Mouse (Mus musculus) embryonic facial prominence, embryonic 14.5 days (tissue): ENCODE data around the gene Gtf2ird2. TPM values are rescaled to one million over a fixed set of nuclear protein-coding genes. Genes with fewer than 3 reads are reported as not detected.

Experiments used
- ATAC-seq: fragments of 200-750 bp; cut with Nextera tagmentation; 2 replicates; pipeline ENCODE4 v1.8.0; 2017; ENCODE audit warnings: low read depth, moderate number of reproducible peaks, moderate TSS enrichment
- DNase-seq: peaks from one replicate; pipeline ENCODE4 v3.0.0-alpha.2; 2015; ENCODE audit warnings: low spot score
- H3K27ac ChIP-seq: fragments of 300-500 bp; sonication (generic); replicated peaks from 2 replicates; pipeline ENCODE4 v1.5.1; 2014; ENCODE audit warnings: low read depth, mild to moderate bottlenecking, low read length, moderate library complexity
- H3K27me3 ChIP-seq: fragments of 300-500 bp; sonication (generic); replicated peaks from 2 replicates; pipeline ENCODE4 v1.6.1; 2014; ENCODE audit warnings: low read length; ENCODE audit not compliant: control insufficient read depth, insufficient read depth
- H3K36me3 ChIP-seq: fragments of 300-500 bp; sonication (generic); 2 replicates; pipeline ENCODE4 v1.6.1; 2014; ENCODE audit warnings: low read length, mixed read lengths; ENCODE audit not compliant: control insufficient read depth, insufficient read depth
- H3K4me1 ChIP-seq: fragments of 300-500 bp; sonication (generic); 2 replicates; pipeline ENCODE4 v1.6.1; 2014; ENCODE audit warnings: antibody characterized with exemption, low read length; ENCODE audit not compliant: control insufficient read depth, insufficient read depth
- H3K4me2 ChIP-seq: fragments of 300-500 bp; sonication (generic); 2 replicates; pipeline ENCODE4 v1.6.1; 2014; ENCODE audit warnings: low read depth, mild to moderate bottlenecking, low read length, moderate library complexity, mixed read lengths
- H3K4me3 ChIP-seq: fragments of 300-500 bp; sonication (generic); 2 replicates; pipeline ENCODE4 v1.5.1; 2014; ENCODE audit warnings: low read depth, mild to moderate bottlenecking, low read length
- H3K9ac ChIP-seq: fragments of 300-500 bp; sonication (generic); 2 replicates; pipeline ENCODE4 v1.6.1; 2014; ENCODE audit warnings: low read depth, mild to moderate bottlenecking, low read length, moderate library complexity, mixed read lengths
- H3K9me3 ChIP-seq: fragments of 300-500 bp; sonication (generic); 2 replicates; pipeline ENCODE4 v1.6.1; 2016; ENCODE audit warnings: low read length; ENCODE audit not compliant: control insufficient read depth
- WGBS: fragments of 180-500 bp; shearing (Covaris S2); extraction: QIAGEN DNeasy Blood & Tissue Kit; methylation state at CpG from one replicate; pipeline ENCODE4 v1.1.7; 2014; 5-methylcytosine and 5-hydroxymethylcytosine counted together
- polyA plus RNA-seq: library from polyadenylated mRNA; unstranded; fragments of >200 nt; fragmentation: Nextera tagmentation; extraction: Ambion mirVana; gene quantifications from 2 replicates; pipeline ENCODE4 v1.2.1, GENCODE M21; 2014

The Gtf2ird2 gene
- polyA plus RNA-seq, 1 experiment from 2014 or later, result 6.6 TPM

DNA sequence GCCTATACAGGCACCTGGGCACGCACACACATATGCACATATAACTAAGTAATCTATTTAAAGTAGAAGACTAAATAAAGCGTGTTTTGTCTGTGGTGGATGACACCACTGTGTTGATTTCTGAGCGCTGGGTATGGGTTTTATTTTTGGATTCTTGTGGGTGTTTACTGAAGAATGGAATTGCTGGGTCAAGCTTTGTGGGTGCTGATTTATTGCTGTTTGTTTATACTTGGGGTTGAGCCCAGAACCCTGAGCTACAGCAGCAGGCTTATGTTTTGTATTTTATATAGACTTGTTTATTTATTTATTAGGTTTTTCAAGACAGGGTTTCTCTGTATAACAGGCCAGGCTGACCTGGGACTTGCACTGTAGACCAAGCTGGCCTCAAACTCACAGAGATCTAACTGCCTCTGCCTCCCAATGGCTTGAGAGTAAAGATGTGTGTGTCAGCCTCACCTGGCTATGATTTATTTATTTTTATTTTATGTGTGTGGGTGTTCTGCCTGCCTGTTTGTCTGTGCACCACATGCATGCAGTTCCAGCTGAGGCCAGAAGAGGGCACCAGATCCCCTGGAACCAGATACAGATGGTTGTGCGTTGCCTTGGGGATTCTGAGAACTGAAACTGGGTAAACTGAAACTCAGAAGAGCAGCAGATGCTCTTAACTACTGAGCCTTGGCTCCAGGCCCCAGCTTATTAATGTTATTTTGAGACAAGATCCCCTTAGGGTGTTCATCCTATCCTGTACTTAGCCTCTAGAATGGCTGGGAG, 3.3 kb downstream of the Gtf2ird2 start:
- Histone ChIP-seq H3K9me3 (0 out of 2 replicates have a peak, but pooled peaks cover 3% of the 10 kb centered on the region), H3K27ac (no peak overlapping the region), H3K36me3 (no peaks in the 10 kb centered on the region), H3K4me1 (peaks cover 13% of the 10 kb centered on the region), H3K4me2 (no peak overlapping the region), H3K4me3 (no peak overlapping the region), H3K9ac (no peak overlapping the region), H3K27me3 (no peaks in the 10 kb centered on the region)
- DNase-seq, result no peak
- ATAC-seq, result no peak
- WGBS, result 74% methylated on average over 4 of the region's 4 CpGs

DNA sequence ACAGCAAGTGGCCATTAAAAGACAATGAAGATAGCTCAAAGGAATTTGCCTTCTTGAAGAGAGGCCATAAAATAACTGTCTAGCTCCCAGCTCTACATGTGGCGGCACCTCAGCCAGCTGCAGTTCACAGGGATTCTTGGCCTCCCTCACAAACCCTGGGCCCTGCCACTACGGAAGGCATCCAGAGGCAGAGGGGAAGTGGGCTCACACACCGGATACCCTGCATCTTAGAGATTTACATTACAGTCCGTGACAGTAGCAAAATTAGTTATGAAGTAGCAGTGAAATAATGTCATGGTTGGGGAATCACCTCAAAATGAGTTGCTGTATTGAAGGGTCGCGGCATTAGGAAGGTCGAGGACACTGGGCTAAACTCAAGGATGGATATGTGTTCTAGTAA, 4.8 kb downstream of the Gtf2ird2 start:
- ATAC-seq, result no peak
- H3K4me2 ChIP-seq, result no peak overlapping the region
- no peak overlapping the region for H3K4me3 ChIP-seq
- H3K9ac ChIP-seq, result no peak overlapping the region
- H3K27ac ChIP-seq, result no peak overlapping the region
- no peak for DNase-seq
- H3K27me3 ChIP-seq, result no peaks in the 10 kb centered on the region
- WGBS, result 82% methylated on average over 7 of the region's 7 CpGs
- H3K36me3 ChIP-seq, result 0 out of 2 replicates have a peak, but pooled peaks cover 7% of the 10 kb centered on the region
- H3K9me3 ChIP-seq, result 0 out of 2 replicates have a peak, but pooled peaks cover 3% of the 10 kb centered on the region
- H3K4me1 ChIP-seq, result peaks cover 2% of the 10 kb centered on the region

DNA sequence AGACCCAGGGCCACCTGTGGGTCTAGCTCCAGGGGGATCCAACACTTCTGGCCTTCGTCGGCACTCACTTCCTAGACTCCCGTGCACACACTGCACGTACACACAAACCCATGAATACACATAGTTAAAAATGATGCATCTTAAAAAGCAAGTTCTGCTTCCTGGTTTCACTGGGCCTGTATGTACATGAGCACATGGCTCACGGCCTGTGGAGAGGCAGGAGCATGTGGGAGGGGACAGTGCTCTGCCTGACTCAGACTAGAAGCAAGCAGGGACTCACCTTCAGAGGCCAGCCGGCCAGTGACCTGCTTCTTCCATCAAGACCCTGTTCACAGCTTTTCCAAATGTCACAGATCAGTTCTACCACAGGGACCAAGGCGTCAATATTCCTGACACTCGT, 9.8 kb downstream of the Gtf2ird2 start:
- WGBS, result 86% methylated on average over 8 of the region's 8 CpGs
- Histone ChIP-seq H3K4me1 (no peaks in the 10 kb centered on the region), H3K4me3 (no peak overlapping the region), H3K9me3 (no peaks in the 10 kb centered on the region), H3K27ac (no peak overlapping the region), H3K27me3 (no peaks in the 10 kb centered on the region), H3K36me3 (peaks cover 31% of the 10 kb centered on the region), H3K9ac (no peak overlapping the region), H3K4me2 (no peak overlapping the region)
- ATAC-seq (no peak), DNase-seq (no peak)

DNA sequence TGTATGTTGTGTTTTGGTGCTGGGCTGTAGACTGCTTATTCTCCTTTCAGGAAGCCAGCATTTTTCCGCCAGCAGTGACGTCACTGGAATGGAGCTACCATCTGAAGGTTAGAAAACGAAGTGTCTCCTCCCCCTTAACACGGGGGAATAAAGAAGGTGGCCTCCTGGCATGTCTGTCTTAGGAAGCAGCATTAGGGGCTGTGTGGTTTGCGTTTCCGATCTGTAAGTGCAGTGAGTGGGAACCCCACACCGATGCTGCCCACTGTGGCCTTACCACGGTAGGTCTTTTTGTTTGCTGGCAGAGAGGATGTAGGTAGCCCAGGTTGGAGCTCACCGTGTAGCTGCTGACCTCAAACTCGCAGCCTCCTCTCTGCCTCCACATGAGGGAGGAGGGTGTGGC, 22.9 kb downstream of the Gtf2ird2 start:
- no peak overlapping the region for H3K4me2 ChIP-seq
- H3K9ac ChIP-seq, result no peak overlapping the region
- H3K27ac ChIP-seq, result no peak overlapping the region
- H3K9me3 ChIP-seq, result no peaks in the 10 kb centered on the region
- ATAC-seq, result no peak
- no peaks in the 10 kb centered on the region for H3K27me3 ChIP-seq
- peaks cover 17% of the 10 kb centered on the region; the same call in 1 of the 2 replicates for H3K36me3 ChIP-seq
- no peak overlapping the region for H3K4me3 ChIP-seq
- 86% methylated on average over 8 of the region's 10 CpGs for WGBS
- no peaks in the 10 kb centered on the region for H3K4me1 ChIP-seq
- DNase-seq, result no peak

DNA sequence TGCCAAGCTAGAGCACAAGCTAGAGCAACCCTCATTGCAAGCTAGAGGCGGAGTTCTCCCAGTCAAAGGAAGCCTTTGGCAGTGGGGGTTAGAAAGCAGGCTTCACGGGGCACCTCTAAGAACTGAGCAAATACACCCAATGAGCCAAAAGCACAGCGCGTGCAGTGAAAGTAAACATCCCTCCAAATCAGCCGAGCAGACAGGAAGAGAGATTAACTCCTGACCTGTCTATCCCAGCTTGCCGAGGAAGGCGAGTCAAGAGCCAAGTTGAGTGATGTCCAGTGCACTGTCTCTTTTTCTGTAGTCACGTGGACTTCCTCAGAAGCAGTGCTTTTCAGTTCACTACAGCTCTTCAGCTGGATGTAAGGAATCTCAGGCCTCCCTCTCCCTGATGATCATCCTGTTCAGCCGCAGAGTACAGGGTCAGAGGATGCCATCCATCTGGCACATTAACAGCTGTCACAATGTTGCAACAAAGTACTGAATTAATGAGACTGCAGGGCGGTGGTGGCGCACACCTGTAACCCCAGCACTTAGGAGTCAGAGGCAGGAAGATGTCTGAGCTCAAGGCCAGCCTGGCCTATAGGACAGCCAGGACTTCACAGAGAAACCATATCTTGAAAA, 26.2 kb downstream of the Gtf2ird2 start:
- no peaks in the 10 kb centered on the region for H3K4me1 ChIP-seq
- H3K4me3 ChIP-seq, result no peak overlapping the region
- peaks cover 18% of the 10 kb centered on the region; the same call in 1 of the 2 replicates for H3K36me3 ChIP-seq
- no peaks in the 10 kb centered on the region for H3K9me3 ChIP-seq
- no peaks in the 10 kb centered on the region for H3K27me3 ChIP-seq
- no peak overlapping the region for H3K9ac ChIP-seq
- DNase-seq (no peak), ATAC-seq (no peak)
- 59% methylated on average over 11 of the region's 11 CpGs for WGBS
- H3K27ac ChIP-seq, result no peak overlapping the region
- no peak overlapping the region for H3K4me2 ChIP-seq

DNA sequence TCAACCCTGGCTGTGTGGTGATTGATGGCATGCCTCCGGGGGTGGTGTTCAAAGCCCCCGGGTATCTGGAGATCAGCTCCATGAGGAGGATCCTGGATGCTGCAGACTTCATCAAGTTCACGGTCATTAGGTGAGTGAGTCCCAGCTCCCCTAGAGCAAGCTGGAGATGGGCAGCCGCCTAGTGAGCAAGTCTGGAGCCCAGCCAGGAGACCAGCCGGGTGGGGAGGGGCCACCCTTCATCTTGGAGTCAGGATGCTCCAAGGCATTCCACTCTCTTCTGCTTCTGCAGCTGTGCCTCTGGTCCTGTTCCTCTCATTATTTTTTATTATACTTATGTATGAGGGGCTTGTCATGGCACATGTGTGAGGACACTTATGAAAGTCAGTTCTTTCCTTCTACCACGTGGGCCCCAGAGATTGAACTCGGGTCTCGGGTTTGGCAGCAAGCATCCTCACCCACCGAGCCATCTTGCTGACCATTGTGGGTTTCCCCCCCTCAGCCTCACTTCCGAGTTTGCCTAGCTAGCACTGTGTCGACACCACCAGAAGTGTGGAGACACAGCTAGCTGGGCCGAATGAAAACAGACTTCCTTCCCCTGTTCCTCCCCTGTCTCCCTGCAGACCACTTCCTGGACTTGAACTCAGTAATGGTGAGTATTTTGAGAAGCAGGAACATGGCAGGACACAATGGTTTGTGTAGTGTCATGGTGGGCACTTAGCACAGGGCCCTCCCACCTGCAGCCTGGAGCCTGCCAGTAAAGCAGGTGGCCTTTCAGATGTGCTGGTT, 30.4 kb downstream of the Gtf2ird2 start:
- Histone ChIP-seq H3K9ac (no peak overlapping the region), H3K9me3 (no peaks in the 10 kb centered on the region), H3K27ac (no peak overlapping the region), H3K4me2 (no peak overlapping the region), H3K4me1 (no peaks in the 10 kb centered on the region), H3K27me3 (no peaks in the 10 kb centered on the region), H3K36me3 (peaks cover 26% of the 10 kb centered on the region), H3K4me3 (no peak overlapping the region)
- DNase-seq (no peak), ATAC-seq (no peak)
- WGBS, result 75% methylated on average over 10 of the region's 12 CpGs

DNA sequence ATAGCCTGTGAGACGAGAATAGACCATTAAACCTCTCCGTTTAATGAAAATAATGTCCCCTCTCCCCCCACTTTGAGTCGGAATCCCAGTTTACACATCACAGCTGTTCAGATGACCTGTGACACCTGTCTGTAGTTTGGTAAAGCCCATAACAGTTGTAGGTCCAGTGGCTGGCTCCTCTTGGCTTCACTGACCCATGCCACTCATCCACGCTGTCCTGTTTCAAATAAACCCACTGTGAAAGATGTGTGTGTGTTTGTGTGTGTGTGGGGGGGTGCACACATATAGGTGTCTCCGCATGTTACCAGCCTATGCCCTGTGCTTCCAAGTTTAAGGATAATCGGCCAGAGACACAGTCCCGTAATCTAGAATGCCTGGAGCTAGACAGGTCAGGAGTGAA, 34.1 kb downstream of the Gtf2ird2 start:
- 87% methylated on average over 7 of the region's 7 CpGs for WGBS
- no peaks in the 10 kb centered on the region for H3K9me3 ChIP-seq
- peaks cover 8% of the 10 kb centered on the region; the same call in 1 of the 2 replicates for H3K4me1 ChIP-seq

DNA sequence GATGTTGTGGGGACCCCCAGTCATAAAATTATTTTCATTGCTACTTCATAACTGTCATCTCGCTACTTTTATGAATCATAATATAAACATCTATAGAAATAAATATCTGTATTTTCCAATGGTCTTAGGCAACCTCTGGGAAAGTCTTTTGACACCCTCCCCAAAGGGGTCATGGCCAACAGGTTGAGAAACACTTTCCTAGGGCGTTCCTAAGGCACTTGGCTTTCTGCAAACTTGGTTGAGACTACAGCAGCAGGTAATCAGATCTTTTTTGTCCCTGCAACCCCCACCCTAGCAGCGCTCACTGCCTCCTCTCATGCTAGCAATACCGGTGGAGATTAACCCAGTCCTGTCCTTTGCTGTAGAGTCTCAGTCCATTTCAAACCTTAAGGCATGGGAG, 37.5 kb downstream of the Gtf2ird2 start:
- no peaks in the 10 kb centered on the region for H3K9me3 ChIP-seq
- H3K9ac ChIP-seq, result peak overlapping the region; percentile 63
- peak overlapping the region; percentile 33 for H3K4me3 ChIP-seq
- WGBS, result 37% methylated on average over 4 of the region's 4 CpGs
- 0 out of 2 replicates have a peak, but pooled peaks have one; percentile 6 for ATAC-seq
- no peak overlapping the region for H3K27ac ChIP-seq
- H3K27me3 ChIP-seq, result peaks cover 10% of the 10 kb centered on the region
- peaks cover 8% of the 10 kb centered on the region; the same call in 1 of the 2 replicates for H3K4me1 ChIP-seq
- H3K4me2 ChIP-seq, result peak overlapping the region; percentile 64
- H3K36me3 ChIP-seq, result peaks cover 13% of the 10 kb centered on the region
- no peak for DNase-seq

More for the DNA sequence above, 34.1 kb downstream of the Gtf2ird2 start:
- no peak for DNase-seq
- no peak overlapping the region for H3K4me2 ChIP-seq
- H3K27ac ChIP-seq, result no peak overlapping the region
- no peak overlapping the region for H3K9ac ChIP-seq
- peaks cover 14% of the 10 kb centered on the region for H3K36me3 ChIP-seq
- H3K4me3 ChIP-seq, result no peak overlapping the region
- ATAC-seq, result no peak
- H3K27me3 ChIP-seq, result peaks cover 10% of the 10 kb centered on the region
